Mouse (Mus musculus): ENCODE results near the gene Cisd1. TPM values are rescaled to one million over a fixed set of nuclear protein-coding genes. Genes with fewer than 3 reads are reported as not detected.

Gene Cisd1
- polyA plus RNA-seq, 1 experiment from 2014 or later: 104 TPM

DNA sequence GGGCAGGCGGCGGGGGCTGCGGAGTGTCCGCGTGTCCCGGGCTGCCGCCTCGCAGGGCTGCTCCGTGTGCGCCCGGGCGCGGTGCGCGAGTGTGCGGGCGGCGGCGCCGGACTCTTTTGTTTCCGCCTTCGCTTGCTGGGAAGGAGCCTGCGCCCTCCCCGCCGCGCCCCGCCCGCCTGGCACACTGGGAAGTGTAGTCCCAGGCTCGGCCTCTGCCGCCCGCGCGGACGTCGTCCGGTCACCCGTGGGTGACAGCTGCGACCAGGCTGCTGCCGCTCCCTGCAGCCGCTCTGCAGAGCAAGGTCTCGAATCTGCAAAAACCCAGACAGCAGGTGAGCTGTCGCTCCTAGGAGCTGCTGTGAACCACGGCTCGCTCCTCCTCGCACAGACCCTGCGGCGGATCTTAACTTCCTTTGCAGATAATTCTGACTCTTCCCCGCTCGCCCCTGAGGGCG is 59.6 kb downstream of the Cisd1 start, which contains the start of gene Ube2d1:
Gene Ube2d1 (minus strand): TSS at position 137 of the 455 bp plus-strand sequence.
- peak; percentile 92 for ATAC-seq (ENCODE audit: insufficient read depth, low FRiP score, low read depth)
- peak within 1 kb of the TSS; percentile 75 for H3K9ac ChIP-seq
- under 1% methylated on average over 50 of the region's 50 CpGs for WGBS

DNA sequence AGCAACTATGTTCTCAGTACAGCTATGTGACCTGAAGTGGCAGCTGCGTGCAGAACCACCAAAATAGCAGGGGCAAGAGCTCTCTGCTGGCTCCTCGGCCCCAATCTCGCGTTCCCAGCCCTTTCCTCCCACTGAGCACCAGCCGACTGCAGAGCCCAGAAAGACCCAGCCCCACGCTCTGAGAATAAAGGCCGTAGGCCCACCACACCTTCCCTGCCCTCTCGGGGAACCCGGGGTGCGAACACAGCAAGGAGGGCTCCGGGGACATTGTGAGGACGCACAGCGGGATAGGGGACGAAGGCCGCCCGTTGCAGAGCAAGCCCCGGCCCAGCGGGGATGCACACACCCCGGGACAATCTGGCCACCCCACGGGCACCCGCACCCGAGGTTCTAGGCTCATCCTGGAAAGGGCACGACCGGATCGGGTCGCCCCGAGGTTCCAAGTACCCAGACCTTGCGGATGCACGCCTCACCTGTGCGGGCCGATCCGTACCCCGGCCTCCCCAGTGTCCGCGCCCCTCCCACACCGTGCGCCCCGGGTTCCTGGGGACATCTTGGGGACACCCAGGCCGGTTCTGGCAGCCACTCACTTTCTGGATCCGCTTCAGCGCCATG is 60.1 kb downstream of the Cisd1 start:
- Histone ChIP-seq H3K27me3 (replicated peaks) (no peaks in the 10 kb centered on the region), H3K4me1 (peaks cover 5% of the 10 kb centered on the region; the same call in 1 of the 2 replicates), H3K9me3 (no peaks in the 10 kb centered on the region), H3K9ac (peak overlapping the region; percentile 75), H3K36me3 (no peaks in the 10 kb centered on the region), H3K27ac (peak overlapping the region; percentile 38; the same call in 1 of the 2 replicates), H3K4me2 (peak overlapping the region; percentile 72), H3K4me3 (replicated peaks) (peak overlapping the region; percentile 77)
- ATAC-seq (ENCODE audit: insufficient read depth, low FRiP score, low read depth): peak; percentile 73
- under 1% methylated on average over 38 of the region's 41 CpGs for WGBS

More for the DNA sequence above, 59.6 kb downstream of the Cisd1 start, which contains the start of gene Ube2d1:
- no peaks in the 10 kb centered on the region for H3K27me3 ChIP-seq (replicated peaks)
- H3K27ac ChIP-seq: peak within 1 kb of the TSS; percentile 38; the same call in 1 of the 2 replicates
- H3K36me3 ChIP-seq: no peaks in the 10 kb centered on the region
- peaks cover 5% of the 10 kb centered on the region; the same call in 1 of the 2 replicates for H3K4me1 ChIP-seq
- H3K4me2 ChIP-seq: peak within 1 kb of the TSS; percentile 72
- H3K9me3 ChIP-seq: no peaks in the 10 kb centered on the region
- H3K4me3 ChIP-seq (replicated peaks): peak within 1 kb of the TSS; percentile 77

GRCm38 (mm10) chr10:71284131-71284510 is 60.6 kb downstream of the Cisd1 start:
- peak overlapping the region; percentile 75 for H3K9ac ChIP-seq
- WGBS: 10% methylated on average over 8 of the region's 8 CpGs
- no peaks in the 10 kb centered on the region for H3K36me3 ChIP-seq
- peak overlapping the region; percentile 77 for H3K4me3 ChIP-seq (replicated peaks)
- ATAC-seq (ENCODE audit: insufficient read depth, low FRiP score, low read depth): no peak
- peaks cover 5% of the 10 kb centered on the region; the same call in 1 of the 2 replicates for H3K4me1 ChIP-seq
- H3K27me3 ChIP-seq (replicated peaks): no peaks in the 10 kb centered on the region
- 0 out of 2 replicates have a peak overlapping the region, but pooled peaks have one; percentile 38 for H3K27ac ChIP-seq
- H3K9me3 ChIP-seq: no peaks in the 10 kb centered on the region
- H3K4me2 ChIP-seq: peak overlapping the region; percentile 72

Other genes with a start within 250 kb of the Cisd1 start
- 23.1 and 26.9 TPM in 2 replicates for gene Bicc1, start 185.3 kb downstream of the Cisd1 start, polyA plus RNA-seq (2015; fragmentation: Nextera tagmentation; extraction: Ambion mirVana)
- gene Tfam, start 106.7 kb downstream of the Cisd1 start, polyA plus RNA-seq (2015; fragmentation: Nextera tagmentation; extraction: Ambion mirVana): 74.2 and 82.5 TPM in 2 replicates
- 51.6 and 54.3 TPM in 2 replicates for gene Ube2d1, start 59.7 kb downstream of the Cisd1 start, polyA plus RNA-seq (2015; fragmentation: Nextera tagmentation; extraction: Ambion mirVana)
- gene Ipmk, start 2.8 kb upstream of the Cisd1 start, polyA plus RNA-seq (2015; fragmentation: Nextera tagmentation; extraction: Ambion mirVana): 13.5 and 14.6 TPM in 2 replicates